Mouse (Mus musculus): Measurements from ENCODE around the gene Stk24.

- TF ChIP-seq GATA1 (IDR thresholded peaks at IDR 0.05; ENCODE audit: low read length) (no peak), TAL1 (IDR thresholded peaks at IDR 0.05; ENCODE audit: low read length) (no peak)
Observed at GRCm38 (mm10) chr14:121270490-121270889, 109.3 kb downstream of the Stk24 start.
